Mouse (Mus musculus) common myeloid progenitor, adult 5-6 weeks (primary cell): Measurements from ENCODE around the gene Sept9. TPM values are rescaled to one million over a fixed set of nuclear protein-coding genes. Genes with fewer than 3 reads are reported as not detected.
A peak's percentile ranks its signal among the peaks of the same experiment; 100 is the strongest.
"Not testable (repeated sequence)": the region's sequence is repeated elsewhere in the genome, so short reads cannot be mapped to it uniquely, and the experiment has no call there.

Experiments
- ATAC-seq: replicated peaks from 2 replicates; pipeline ENCODE4 v1.8.0; 2016; ENCODE audit warnings: low read depth, mild to moderate bottlenecking, moderate TSS enrichment, inconsistent platforms; ENCODE audit not compliant: poor library complexity, severe bottlenecking
- total RNA-seq: library from RNA; stranded (forward); fragments of 200-1000, 187-1606 nt; gene quantifications from 2 replicates; pipeline ENCODE4 v1.2.3, GENCODE M21; 2017

Sept9 gene
- total RNA-seq, 1 experiment from 2014 or later, result 123 TPM

- ATAC-seq, result peak; percentile 39
Observed at GRCm38 (mm10) chr11:117319543-117320335, 120.3 kb downstream of the Sept9 start.

GRCm38 (mm10) chr11:117320482-117320881, 121.0 kb downstream of the Sept9 start:
- ATAC-seq, result peak; percentile 39

- no peak for ATAC-seq
Observed at GRCm38 (mm10) chr11:117321311-117321971, 122.0 kb downstream of the Sept9 start.

- no peak for ATAC-seq
Observed at GRCm38 (mm10) chr11:117322311-117322710, 122.8 kb downstream of the Sept9 start.

GRCm38 (mm10) chr11:117322730-117323579, 123.5 kb downstream of the Sept9 start:
- no peak for ATAC-seq

GRCm38 (mm10) chr11:117323976-117324574, 124.6 kb downstream of the Sept9 start:
- ATAC-seq, result no peak

- not testable (repeated sequence) for ATAC-seq
Observed at GRCm38 (mm10) chr11:117324718-117325117, 125.3 kb downstream of the Sept9 start.

- no peak for ATAC-seq
Observed at GRCm38 (mm10) chr11:117325131-117325467, 125.6 kb downstream of the Sept9 start.

- peak; percentile 47 for ATAC-seq
Observed at GRCm38 (mm10) chr11:117325468-117326139, 126.1 kb downstream of the Sept9 start.

GRCm38 (mm10) chr11:117326140-117326725, 126.8 kb downstream of the Sept9 start:
- peak; percentile 27 for ATAC-seq

GRCm38 (mm10) chr11:117326867-117327600, 127.6 kb downstream of the Sept9 start:
- no peak for ATAC-seq

GRCm38 (mm10) chr11:117327633-117328032, 128.2 kb downstream of the Sept9 start:
- ATAC-seq, result no peak

GRCm38 (mm10) chr11:117330076-117330950, 130.9 kb downstream of the Sept9 start:
- 0 out of 2 replicates have a peak, but pooled peaks have one; percentile 4 for ATAC-seq

GRCm38 (mm10) chr11:117330951-117331254, 131.4 kb downstream of the Sept9 start:
- no peak for ATAC-seq

GRCm38 (mm10) chr11:117331361-117332241, 132.1 kb downstream of the Sept9 start:
- ATAC-seq, result no peak

GRCm38 (mm10) chr11:117332242-117333149, 133.0 kb downstream of the Sept9 start:
- peak; percentile 36 for ATAC-seq
